Mouse (Mus musculus) gastrocnemius, postnatal 36 days (tissue): ENCODE data around the gene Casp9. TPM values are rescaled to one million over a fixed set of nuclear protein-coding genes. Genes with fewer than 3 reads are reported as not detected.
A peak's percentile ranks its signal among the peaks of the same experiment; 100 is the strongest.
"Not testable (repeated sequence)": the region's sequence is repeated elsewhere in the genome, so short reads cannot be mapped to it uniquely, and the experiment has no call there.

Experiments used
- DNase-seq, 2 experiments: peaks; one replicate each; pipeline ENCODE4 v3.0.0; 2022
- intact Hi-C: fragments of 180-260 bp; cut with DNase I; formaldehyde crosslinking; loops from one replicate; pipeline ENCODE4 v1.15.1; 2025
- total RNA-seq, 2 experiments: library from RNA; stranded (reverse); gene quantifications; 2 replicates each; pipeline ENCODE4 v1.2.3; 2021

Gene Casp9
- total RNA-seq, 2 experiments from 2014 or later, result 1.9 to 2.2 TPM

DNA sequence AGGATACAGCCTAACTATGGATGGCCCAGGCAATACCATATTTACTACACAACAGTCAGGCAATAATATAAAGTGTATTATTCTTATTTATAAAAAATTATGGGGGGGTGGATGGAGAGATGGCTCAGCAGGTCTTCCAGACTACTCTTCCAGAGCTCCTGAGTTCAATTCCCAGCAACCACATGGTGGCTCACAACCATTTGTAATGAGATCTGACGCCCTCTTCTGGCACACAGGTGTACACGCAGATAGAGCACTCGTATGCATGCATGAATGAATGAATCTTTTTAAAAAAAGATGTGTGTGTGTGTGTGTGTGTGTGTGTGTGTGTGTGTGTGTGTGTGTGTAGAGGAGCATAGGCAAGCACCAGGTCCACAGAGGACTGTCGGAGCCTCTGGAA lies 20.4 kb upstream of the Casp9 start:
- DNase-seq, intact Hi-C loops: not testable (repeated sequence)

DNA sequence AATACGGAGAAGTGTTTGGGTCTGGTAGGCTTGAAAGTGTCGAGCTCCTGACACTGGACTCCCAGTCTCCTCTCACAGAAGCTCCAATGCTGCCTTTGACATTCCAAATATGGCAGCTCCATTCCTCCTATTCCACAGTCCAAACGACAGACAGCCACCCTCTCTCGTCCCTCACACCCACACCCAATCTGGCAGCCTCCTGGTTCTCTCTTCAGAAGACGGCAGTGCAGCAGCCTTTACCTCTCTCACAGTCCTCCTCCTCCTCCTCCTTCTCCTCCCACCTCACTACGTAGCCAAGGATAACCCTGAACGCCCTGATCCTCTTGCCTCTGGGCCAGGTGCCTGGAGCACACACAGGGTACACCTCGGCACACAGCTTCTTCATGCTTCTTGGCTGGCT lies 13.6 kb upstream of the Casp9 start:
- intact Hi-C loops, result no loop called here
- no peak for DNase-seq

DNA sequence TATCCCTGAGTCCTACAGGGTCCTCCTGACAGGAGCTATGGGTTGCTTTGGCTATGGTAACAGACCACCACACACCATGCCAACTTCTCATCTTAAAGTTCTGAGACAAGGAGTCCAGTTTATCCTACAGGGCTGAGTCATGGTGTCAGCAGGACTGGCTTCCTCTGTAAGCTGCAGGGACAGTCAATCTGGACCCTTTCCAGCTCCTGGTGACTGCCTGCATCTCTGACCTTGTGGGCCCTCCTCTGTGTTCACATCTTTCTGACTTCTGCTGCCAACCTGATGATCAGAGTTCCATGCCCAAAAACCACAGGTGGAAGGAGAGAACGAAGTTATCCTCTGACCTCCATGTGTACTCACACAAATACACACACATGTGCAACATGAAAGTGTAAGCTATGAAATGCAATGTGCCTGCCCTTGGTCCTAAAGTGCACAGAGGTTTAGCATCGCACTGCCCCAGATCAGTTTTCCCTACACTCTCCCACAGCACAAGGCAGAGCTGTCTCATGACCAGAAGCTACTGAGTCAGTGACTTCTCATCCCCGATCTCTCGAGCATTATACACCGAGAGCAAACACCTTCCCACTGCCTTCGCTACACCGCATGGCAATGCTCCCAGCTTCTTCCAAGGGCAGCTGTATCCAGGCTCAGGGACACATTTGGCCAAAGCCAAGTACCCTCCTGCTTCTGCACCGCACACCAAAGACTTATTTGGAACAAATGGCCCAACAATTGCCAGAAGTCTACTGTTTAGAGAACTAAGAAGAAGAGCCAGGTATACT lies 12.0 kb upstream of the Casp9 start:
- no peak for DNase-seq
- intact Hi-C loops, result no loop called here

DNA sequence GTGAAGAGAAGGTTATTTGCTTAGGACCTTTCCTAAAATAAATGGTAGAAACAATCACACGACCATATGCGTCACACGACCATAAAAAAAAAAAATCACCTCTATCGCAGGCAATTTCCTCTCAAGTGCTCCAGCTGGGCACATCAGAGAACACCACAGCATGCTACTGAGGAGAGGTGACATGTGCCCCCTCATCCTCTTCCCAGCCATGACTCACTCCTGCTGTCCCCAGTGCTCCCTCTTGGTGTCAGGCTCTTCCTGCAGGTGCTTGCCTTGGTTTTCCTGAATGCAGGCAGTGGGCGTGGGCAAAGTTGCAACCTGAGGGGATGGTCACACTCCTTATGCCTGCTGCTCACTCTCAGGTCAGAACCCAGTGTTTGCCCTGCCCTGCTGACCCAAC lies 8.6 kb upstream of the Casp9 start:
- intact Hi-C loops, result no loop called here
- DNase-seq, result no peak

DNA sequence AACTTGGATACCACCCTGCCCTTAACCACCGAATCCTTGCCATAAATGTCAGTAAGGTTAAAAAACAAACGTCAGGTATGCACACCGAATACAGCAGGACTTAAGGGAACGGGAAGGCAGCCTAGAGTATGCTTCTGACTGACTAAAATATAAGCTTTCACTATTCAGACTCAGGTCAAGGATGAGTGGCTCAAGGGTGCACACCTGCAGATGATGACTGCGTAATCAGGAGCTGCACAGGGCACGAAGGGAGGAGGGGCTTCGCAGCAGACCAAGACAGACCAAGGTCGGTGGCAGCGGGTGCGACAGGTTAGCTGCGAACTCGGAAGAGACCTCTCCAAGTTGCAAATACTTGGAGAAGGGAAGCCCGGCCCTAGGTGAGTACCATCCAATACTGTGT lies 7.3 kb upstream of the Casp9 start:
- intact Hi-C loops, result no loop called here
- no peak for DNase-seq

DNA sequence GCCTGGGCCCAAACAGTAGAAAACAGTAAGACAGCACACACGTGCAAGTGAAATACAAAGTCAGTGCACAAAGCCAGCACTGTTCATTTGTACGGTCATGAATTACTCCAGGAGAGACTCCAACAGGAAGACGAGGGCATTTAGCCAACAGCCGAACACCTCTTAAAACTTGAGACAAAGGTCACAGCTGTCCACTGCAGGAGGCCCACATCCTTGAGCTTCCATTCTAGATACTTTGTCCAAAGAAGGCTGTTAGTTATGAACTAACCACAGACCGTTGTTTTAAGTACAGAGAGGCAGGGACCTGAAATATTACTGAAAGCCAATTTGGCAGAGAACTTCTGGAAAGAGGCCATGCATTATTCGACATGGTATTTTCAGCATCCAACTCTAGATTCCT lies 6.4 kb upstream of the Casp9 start:
- intact Hi-C loops, result no loop called here
- no peak for DNase-seq

DNA sequence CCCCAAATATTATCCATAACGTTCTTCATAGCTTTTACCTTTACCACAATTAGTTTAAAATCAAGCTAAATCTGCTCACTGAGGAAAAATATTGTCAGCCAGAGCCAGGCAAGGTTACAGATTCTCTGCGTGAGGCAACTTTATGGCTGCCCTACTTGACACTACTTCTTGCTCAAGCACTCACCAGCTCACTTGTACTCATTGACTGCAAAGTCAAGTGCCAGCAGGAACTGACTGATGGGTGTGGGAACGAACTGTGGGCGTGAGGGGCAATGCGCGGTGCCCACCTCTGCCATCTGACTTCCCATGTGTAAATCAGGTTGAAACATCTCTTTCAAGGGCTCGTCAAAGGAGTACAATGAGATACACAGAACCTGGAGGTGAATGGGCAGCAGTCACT lies 6.0 kb upstream of the Casp9 start:
- intact Hi-C loops, result no loop called here
- DNase-seq, result no peak

DNA sequence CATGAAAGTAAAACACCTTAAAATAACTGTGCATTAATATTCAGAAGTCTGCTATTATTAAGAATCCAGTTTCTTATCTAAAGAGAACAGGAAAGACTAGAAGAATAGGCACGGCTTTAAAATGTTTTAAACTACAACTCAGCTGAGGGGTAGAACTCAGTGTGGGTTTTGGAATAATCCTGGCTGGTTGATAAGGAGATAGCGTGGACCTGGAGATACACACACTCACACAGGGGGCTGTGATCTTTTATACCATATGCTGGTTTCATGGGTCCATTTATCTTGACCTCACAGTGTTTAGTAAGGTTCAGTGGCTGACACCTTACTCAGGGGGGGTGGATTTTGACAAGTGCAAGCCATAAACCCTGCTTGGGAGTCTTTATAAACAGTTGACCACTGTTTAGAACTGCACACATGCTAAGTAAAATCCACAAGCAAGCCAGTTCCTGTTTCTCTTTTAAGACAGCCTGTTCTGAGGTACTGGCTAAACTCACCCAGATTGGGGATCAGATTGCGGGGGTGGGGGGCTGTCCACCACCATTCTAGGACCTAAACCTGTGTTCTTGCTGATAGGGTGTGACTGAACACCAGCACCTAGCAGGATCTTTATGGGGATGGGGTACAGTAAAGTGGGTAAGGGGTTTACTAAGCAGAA lies 3.7 kb upstream of the Casp9 start:
- intact Hi-C loops, result loop anchor here (5.0 kb wide), 1 partner anchor 67 kb away; the partner anchor contains the start of gene Ddi2
- no peak for DNase-seq

DNA sequence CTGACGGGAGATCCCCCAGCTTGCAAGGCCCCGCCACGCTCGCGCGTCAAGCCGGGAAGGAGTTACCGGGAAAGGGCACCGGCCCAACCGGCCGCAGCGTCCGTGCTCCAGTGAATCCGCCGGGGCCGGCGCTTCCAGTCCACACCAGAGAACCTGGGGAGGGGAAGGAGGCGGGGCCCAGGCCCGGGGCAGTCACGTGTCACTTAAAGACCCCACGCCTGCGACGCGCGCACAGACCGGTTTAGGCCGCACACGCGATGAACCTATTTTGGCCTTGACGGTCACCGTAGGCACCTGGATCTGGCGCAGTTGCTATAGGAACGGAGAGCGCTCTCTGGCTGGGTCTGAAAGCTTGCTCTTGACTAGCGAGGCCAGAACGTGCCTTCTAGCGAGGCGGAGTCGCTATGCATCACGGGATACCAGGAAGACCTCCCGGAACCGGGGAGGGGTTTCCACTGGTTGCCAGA lies 2.9 kb upstream of the Casp9 start, which contains the start of gene Dnajc16:
Dnajc16 (minus strand) TSS at position 408 of the 467 bp plus-strand sequence.
- DNase-seq, result peak; percentile 94 to 95
- intact Hi-C loops, result loop anchor here (5.0 kb wide), 1 partner anchor 68 kb away; the partner anchor contains the start of gene Ddi2

DNA sequence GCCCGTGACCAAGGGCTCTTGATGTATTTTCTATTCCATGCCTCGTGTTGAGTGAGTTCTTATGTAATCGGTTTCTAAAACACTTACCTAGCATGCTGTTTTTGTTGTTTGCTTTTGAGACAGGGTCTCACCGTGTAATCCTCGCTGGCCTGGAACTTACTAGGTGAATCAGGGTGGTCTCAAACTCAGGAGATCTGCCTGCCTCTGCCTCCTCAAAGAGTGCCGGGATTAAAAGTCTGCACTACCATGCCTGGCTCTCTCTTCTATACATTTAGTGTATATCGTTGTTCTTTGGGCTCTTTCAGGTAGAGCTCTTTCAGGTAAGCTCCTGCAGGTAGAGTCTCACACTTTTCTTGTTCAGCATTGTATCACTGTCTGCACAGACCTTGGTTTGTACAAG lies 1.9 kb upstream of the Casp9 start:
- intact Hi-C loops, result loop anchor here (5.0 kb wide), 1 partner anchor 69 kb away; the partner anchor contains the start of gene Ddi2
- no peak for DNase-seq

DNA sequence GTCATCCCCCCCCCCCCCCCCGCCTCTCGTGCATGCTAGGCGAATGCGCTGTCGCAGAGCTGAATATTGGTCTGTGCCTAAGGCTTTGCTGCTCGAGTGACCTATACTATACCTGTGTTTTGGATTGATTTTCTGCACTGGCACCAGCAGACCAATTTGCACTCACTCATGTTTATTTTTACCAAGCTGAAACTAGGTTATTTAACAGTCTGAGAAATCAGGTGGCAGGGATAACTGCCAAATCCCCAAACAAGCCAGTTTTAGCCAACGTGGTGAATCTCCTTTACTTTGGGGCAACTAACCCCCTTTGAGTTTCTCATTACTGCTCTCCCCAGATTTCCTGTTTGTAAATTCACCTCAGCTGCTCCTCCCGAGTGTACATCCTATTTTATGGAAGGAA lies 1.5 kb upstream of the Casp9 start:
- no peak for DNase-seq
- intact Hi-C loops, result loop anchor here (5.0 kb wide), 1 partner anchor 70 kb away; the partner anchor contains the start of gene Ddi2

DNA sequence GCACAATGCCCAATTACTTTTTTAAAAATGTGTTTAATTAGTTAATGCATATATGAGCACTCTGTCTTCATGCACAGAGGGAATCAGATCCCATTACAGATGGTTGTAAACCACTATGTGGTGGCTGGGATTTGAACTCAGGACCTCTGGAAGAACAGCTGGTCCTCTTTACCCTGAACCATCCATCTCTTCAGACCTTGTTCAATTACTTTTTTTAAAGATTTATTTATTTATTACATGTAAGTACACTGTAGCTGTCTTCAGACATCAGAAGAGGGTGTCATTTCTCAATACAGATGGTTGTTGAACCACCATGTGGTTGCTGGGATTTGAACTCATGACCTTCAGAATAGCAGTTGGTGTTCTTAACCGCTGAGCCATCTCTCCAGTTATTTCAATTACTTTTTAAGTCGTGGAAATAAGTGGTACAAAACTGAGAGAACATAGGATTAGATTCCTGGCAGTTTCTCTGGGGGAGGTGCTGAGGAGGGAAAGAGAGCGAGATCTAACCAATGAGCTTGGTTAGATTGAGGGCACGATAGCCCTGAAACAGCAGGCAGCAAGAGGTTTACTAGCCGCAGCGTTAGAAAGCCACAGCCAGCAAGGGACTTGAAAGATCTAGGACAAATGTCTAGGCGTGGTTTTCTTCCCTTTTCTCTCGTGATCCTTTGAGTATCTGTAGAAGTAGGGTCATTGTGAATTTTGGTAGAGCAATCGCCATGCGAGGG lies 694 bp upstream of the Casp9 start:
- no peak for DNase-seq
- intact Hi-C loops, result loop anchor here (5.0 kb wide), 1 partner anchor 70 kb away; the partner anchor contains the start of gene Ddi2

DNA sequence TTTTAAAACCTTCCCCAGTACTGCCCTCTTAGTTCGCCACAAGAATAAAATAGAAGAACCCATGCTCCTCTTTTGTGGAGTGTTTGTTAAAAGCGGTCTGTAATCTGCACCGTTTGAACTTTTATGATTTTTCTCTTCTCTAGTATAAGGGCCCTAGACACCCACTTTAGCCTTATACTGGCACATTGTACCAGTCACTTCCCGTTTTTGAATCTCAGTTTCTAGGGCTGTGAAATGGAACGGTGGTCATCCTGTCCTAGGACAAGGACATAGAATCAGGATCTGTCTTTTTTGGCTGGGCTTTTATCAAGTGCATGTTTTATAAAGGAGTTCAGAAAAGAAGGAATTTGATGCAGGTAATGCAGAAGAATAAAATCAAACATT lies 732 bp downstream of the Casp9 start:
- no peak for DNase-seq
- intact Hi-C loops, result loop anchor here (5.0 kb wide), 1 partner anchor 72 kb away; the partner anchor contains the start of gene Ddi2

DNA sequence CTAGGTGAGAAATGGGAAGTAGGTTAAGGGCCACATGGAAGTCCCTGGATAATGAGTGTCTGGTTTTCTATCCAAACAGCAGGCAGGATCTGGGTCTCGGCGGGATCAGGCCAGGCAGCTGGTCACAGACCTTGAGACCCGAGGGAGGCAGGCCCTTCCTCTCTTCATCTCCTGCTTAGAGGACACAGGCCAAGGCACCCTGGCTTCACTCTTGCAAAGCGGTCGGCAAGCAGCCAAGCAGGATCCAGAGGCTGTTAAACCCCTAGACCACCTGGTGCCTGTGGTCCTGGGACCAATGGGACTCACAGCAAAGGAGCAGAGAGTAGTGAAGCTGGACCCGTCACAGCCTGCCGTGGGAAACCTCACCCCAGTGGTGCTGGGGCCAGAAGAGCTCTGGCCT lies 2.9 kb downstream of the Casp9 start:
- intact Hi-C loops, result no loop called here

DNA sequence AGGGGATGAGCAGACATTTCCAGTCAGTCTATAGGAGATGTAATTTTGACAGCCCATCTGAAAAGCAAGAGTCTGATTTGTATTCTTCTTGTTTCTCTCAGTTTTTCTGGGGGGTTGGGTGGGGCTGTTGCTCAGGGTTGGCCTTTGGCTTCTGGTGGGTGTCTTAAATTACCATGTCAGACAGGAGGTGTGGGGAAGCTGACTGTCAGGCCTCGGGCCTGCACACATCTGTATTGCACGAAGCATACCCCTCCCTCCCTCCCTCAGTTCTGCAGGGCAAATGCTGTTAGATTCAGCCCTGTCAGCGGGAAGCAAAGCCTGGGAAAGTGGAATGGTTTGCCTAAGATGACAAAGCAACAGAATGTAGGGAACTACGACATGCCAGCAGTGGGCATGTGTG lies 3.5 kb downstream of the Casp9 start:
- no peak for DNase-seq
- intact Hi-C loops, result no loop called here

More for the DNA sequence above, 2.9 kb downstream of the Casp9 start:
- no peak for DNase-seq

DNA sequence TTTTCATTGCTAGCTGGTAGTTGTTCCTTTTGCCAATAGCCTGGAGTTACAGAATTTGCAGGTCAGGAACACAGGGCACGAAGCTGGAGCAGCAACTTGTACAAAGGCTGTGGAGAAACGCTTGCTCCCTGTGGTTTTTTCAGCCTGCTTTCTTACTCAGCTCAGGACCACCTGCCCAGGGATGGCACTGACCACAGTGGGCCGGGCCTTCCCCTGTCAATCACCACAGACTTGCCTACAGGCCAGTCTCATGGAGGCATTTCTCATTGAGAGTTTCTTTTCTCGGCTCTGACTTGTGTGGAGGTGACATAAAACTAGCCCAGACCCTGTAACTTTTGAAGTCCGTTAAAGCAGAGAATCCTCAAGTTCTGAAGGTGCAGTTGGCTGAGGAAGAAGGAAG lies 4.1 kb downstream of the Casp9 start:
- intact Hi-C loops, result no loop called here
- no peak for DNase-seq

DNA sequence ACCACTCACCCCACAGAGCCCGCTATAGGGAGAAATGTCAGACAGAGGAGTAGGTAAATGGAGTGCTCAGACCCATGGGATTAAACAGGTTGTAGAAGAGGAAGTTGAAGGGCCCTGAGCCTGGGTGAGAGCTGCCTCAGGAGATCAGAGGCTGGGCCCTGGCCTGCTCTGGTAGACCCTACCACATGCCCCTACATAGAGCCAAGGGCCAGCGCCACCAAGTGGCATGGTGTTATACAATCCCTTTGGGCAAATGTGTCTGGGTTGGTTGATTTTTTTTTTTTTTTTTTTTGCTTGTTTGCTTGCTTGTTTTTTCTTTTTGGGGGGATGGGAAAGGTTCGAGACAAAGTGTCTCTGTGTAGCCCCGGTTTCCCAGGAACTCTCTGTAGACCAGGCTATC lies 10.7 kb downstream of the Casp9 start:
- intact Hi-C loops, result no loop called here
- no peak for DNase-seq

DNA sequence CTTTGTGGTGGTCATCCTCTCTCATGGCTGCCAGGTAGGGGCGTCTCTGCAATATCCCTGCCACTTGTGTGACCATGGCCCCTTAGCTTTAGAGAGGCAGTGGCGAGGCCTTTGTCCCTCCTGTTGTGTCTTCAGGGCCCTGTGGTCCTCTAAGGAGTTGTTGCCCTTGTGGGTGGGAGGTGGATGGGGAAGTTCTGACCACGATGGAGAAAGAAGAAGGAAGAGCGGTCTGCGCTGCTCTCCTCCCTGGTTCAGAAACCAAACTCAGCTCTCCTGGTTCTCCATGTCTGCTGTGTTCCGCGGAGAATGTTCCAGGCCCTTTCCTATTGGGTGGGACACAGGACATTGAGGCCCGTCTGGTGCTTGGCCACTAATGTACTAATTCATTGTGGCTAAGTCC lies 12.5 kb downstream of the Casp9 start:
- DNase-seq, result no peak
- intact Hi-C loops, result no loop called here

DNA sequence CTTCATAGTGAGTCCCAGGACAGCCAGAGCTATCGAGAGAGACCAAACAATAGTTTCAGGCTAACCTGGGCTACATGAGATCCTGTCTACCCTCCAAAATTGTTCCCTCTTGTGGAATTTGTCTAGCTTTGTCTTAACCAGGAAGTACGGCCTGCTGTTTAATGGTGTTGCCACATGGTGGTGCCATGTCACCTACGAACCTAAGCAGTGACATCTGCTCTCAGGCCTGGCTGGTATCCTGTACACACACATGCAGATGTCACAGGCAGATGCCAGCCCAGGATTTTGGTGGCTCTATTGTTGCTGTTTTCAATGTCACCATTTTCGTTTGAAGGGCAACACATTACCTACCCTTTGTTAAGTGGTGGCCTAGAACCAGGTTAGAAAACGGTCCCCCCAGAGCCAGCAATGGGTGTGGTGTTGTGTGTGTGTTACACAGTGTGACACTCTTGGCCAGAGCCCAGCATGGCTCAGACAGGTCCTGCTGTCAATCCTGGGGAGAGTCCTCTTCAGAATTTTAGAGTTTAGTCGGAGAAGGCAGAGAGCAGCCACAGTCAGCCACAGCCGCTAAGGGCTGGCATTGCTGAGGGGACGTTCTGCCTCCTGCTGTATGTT lies 16.5 kb downstream of the Casp9 start:
- DNase-seq, result no peak
- intact Hi-C loops, result loop anchor here (5.0 kb wide), 1 partner anchor 37 kb away; the partner anchor contains the start of gene Ctrc

DNA sequence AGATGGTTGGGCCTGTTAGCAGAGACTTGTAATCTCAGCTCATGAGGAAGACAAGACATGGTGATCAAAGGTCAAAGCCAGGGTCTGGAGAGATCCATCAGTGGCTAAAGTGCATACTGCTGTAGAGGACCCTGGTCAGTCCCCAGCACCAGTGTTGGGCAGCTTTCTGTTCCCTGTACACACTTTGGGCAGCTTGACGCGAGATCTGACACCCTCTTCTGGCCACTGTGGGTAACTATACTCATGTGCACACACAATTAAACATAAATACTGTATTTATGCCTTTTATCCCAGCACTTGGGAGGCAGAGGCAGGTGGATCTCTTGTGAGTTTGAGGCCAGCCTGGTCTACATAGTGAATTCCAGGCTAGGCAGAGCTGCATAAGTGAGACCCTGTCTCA lies 17.6 kb downstream of the Casp9 start:
- intact Hi-C loops, result loop anchor here (5.0 kb wide), 1 partner anchor 36 kb away; the partner anchor contains the start of gene Ctrc

More for the DNA sequence above, 17.6 kb downstream of the Casp9 start:
- DNase-seq, result no peak
